Mouse (Mus musculus) hindbrain, embryonic 13.5 days (tissue): ENCODE measurements around the gene Terf2ip. TPM values are rescaled to one million over a fixed set of nuclear protein-coding genes. Genes with fewer than 3 reads are reported as not detected.

Experiments
- ATAC-seq: fragments of 200-750 bp; cut with Nextera tagmentation; 2 replicates; pipeline ENCODE4 v1.8.0; 2017; ENCODE audit warnings: moderate TSS enrichment; ENCODE audit not compliant: low FRiP score
- H3K27ac ChIP-seq: fragments of 300-500 bp; sonication (generic); 2 replicates; pipeline ENCODE4 v1.5.1; 2015; ENCODE audit warnings: inconsistent platforms, mild to moderate bottlenecking, moderate library complexity
- H3K27me3 ChIP-seq: fragments of 300-500 bp; sonication (generic); 2 replicates; pipeline ENCODE4 v1.6.1; 2015; ENCODE audit warnings: mild to moderate bottlenecking, inconsistent platforms
- H3K36me3 ChIP-seq: fragments of 300-500 bp; sonication (generic); 2 replicates; pipeline ENCODE4 v1.6.1; 2015; ENCODE audit warnings: mild to moderate bottlenecking, inconsistent platforms
- H3K4me1 ChIP-seq: fragments of 300-500 bp; sonication (generic); replicated peaks from 2 replicates; pipeline ENCODE4 v1.6.1; 2015; ENCODE audit warnings: inconsistent platforms
- H3K4me2 ChIP-seq: fragments of 300-500 bp; sonication (generic); 2 replicates; pipeline ENCODE4 v1.6.1; 2015; ENCODE audit warnings: inconsistent platforms, mild to moderate bottlenecking, moderate library complexity
- H3K4me3 ChIP-seq: fragments of 300-500 bp; sonication (generic); 2 replicates; pipeline ENCODE4 v1.5.1; 2015; ENCODE audit warnings: mild to moderate bottlenecking, inconsistent platforms
- H3K9ac ChIP-seq: fragments of 300-500 bp; sonication (generic); 2 replicates; pipeline ENCODE4 v1.6.1; 2015; ENCODE audit warnings: mild to moderate bottlenecking, inconsistent platforms
- H3K9me3 ChIP-seq: fragments of 300-500 bp; sonication (generic); 2 replicates; pipeline ENCODE4 v1.6.1; 2016; ENCODE audit warnings: inconsistent platforms
- WGBS: fragments of 180-500 bp; shearing (Covaris S2); methylation state at CpG from one replicate; pipeline ENCODE4 v1.1.7; 2015; 5-methylcytosine and 5-hydroxymethylcytosine counted together
- polyA plus RNA-seq: library from polyadenylated mRNA; unstranded; fragments of >200 nt; fragmentation: Nextera tagmentation; extraction: Ambion mirVana; gene quantifications from 2 replicates; pipeline ENCODE4 v1.2.1, GENCODE M21; 2015

Terf2ip gene
- polyA plus RNA-seq, 1 experiment from 2014 or later = 56.4 TPM

- no peak overlapping the region for H3K9ac ChIP-seq
- no peaks in the 10 kb centered on the region for H3K27me3 ChIP-seq
- ATAC-seq = no peak
- no peaks in the 10 kb centered on the region for H3K36me3 ChIP-seq
- H3K4me2 ChIP-seq = no peak overlapping the region
- H3K9me3 ChIP-seq = no peaks in the 10 kb centered on the region
- no peaks in the 10 kb centered on the region; the same call in 1 of the 2 replicates for H3K4me1 ChIP-seq
- WGBS = 92% methylated on average over 7 of the region's 7 CpGs
- no peak overlapping the region for H3K4me3 ChIP-seq
- H3K27ac ChIP-seq = no peak overlapping the region
Observed at GRCm38 (mm10) chr8:112029455-112029854, 18.3 kb downstream of the Terf2ip start.

- ATAC-seq = no peak
- H3K4me1 ChIP-seq = no peaks in the 10 kb centered on the region; the same call in 1 of the 2 replicates
- WGBS = 58% methylated on average over 6 of the region's 6 CpGs
Observed at GRCm38 (mm10) chr8:112030663-112031062, 19.5 kb downstream of the Terf2ip start.

DNA sequence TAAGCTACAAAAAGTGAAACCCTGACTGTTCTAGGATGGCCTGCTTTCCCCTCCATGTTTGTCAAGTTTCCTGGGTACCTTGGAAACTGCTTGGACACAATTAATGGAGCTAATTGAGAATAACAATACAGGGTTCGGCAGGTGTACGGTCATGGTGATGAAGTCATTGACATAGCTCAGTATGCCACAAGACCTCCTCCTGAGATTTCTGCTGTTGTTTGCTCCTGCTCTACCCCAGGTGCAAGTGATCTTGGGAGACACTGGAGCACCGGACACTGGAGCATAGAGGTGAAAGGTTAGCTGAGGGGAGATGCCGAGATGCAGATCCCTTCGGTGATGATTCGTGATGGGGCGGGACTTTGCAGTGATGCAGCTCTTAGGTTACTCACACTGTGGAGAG, 21.9 kb downstream of the Terf2ip start:
- H3K4me1 ChIP-seq = no peaks in the 10 kb centered on the region; the same call in 1 of the 2 replicates
- no peaks in the 10 kb centered on the region for H3K36me3 ChIP-seq
- no peak overlapping the region for H3K4me3 ChIP-seq
- WGBS = 41% methylated on average over 7 of the region's 7 CpGs
- H3K9ac ChIP-seq = no peak overlapping the region
- no peaks in the 10 kb centered on the region for H3K9me3 ChIP-seq
- no peak overlapping the region for H3K4me2 ChIP-seq
- no peaks in the 10 kb centered on the region for H3K27me3 ChIP-seq
- no peak overlapping the region for H3K27ac ChIP-seq
- ATAC-seq = no peak

More at GRCm38 (mm10) chr8:112030663-112031062, 19.5 kb downstream of the Terf2ip start:
- Histone ChIP-seq H3K27ac (no peak overlapping the region), H3K36me3 (no peaks in the 10 kb centered on the region), H3K27me3 (no peaks in the 10 kb centered on the region), H3K9me3 (no peaks in the 10 kb centered on the region), H3K4me2 (no peak overlapping the region), H3K9ac (no peak overlapping the region), H3K4me3 (no peak overlapping the region)

GRCm38 (mm10) chr8:112034603-112035002, 23.4 kb downstream of the Terf2ip start:
- Histone ChIP-seq H3K9me3 (no peaks in the 10 kb centered on the region), H3K36me3 (no peaks in the 10 kb centered on the region), H3K27me3 (no peaks in the 10 kb centered on the region), H3K4me1 (no peaks in the 10 kb centered on the region; the same call in 1 of the 2 replicates), H3K4me3 (no peak overlapping the region), H3K27ac (no peak overlapping the region), H3K4me2 (no peak overlapping the region), H3K9ac (no peak overlapping the region)
- no peak for ATAC-seq
- WGBS = 18% methylated on average over 8 of the region's 8 CpGs

DNA sequence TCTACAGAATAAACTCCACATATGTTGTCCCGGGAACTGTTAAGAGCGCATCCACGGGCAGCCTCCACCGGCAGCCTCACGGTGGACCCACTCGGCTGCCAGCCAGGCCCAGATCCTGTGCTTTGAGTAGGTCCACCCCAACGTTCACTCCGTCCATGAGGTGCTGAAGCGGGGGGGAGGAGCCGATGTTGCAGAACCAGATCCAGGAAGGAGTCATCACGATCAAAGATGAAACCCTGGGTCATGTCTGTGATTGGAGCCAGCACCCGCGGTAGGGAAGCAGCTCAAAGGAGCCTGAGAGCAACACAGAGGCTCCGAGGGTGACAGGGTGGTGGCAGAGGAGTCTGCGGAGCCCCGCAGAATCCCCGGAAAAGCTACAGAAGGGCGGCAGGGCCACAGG, 26.3 kb downstream of the Terf2ip start:
- 89% methylated on average over 18 of the region's 18 CpGs for WGBS
- no peaks in the 10 kb centered on the region; the same call in 1 of the 2 replicates for H3K4me1 ChIP-seq
- H3K36me3 ChIP-seq = no peaks in the 10 kb centered on the region
- H3K27me3 ChIP-seq = no peaks in the 10 kb centered on the region
- H3K27ac ChIP-seq = no peak overlapping the region
- no peak overlapping the region for H3K9ac ChIP-seq
- no peak overlapping the region for H3K4me2 ChIP-seq
- no peaks in the 10 kb centered on the region for H3K9me3 ChIP-seq
- ATAC-seq = no peak
- no peak overlapping the region for H3K4me3 ChIP-seq

- 86% methylated on average over 5 of the region's 5 CpGs for WGBS
- H3K27ac ChIP-seq = no peak overlapping the region
- no peak for ATAC-seq
Observed at GRCm38 (mm10) chr8:112045182-112045581, 34.0 kb downstream of the Terf2ip start.

DNA sequence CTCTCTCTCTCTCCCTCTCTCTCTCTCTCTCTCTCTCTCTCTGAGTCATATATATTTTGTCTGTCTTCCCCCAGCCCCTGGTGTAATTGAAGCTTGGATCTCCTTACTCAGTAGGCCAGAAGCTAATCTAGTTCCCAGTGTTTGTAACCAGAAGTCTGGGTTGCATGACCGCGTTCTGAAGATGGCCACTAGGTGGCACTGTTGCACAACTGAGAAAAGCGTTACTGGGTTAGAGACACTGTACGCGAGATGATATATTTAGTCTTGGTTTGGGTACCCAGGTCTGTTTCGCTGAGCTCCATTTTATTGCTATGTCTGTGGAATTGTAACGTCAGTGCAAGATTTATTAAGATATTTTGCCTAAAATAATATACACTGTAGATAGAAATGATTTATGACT, 34.7 kb downstream of the Terf2ip start:
- no peak overlapping the region for H3K27ac ChIP-seq
- 4% methylated on average over 7 of the region's 7 CpGs for WGBS

More at GRCm38 (mm10) chr8:112045182-112045581, 34.0 kb downstream of the Terf2ip start:
- no peaks in the 10 kb centered on the region for H3K4me1 ChIP-seq
- H3K9me3 ChIP-seq = no peaks in the 10 kb centered on the region
- no peaks in the 10 kb centered on the region for H3K36me3 ChIP-seq
- no peak overlapping the region for H3K9ac ChIP-seq
- no peak overlapping the region for H3K4me2 ChIP-seq
- H3K4me3 ChIP-seq = no peak overlapping the region
- no peaks in the 10 kb centered on the region for H3K27me3 ChIP-seq

DNA sequence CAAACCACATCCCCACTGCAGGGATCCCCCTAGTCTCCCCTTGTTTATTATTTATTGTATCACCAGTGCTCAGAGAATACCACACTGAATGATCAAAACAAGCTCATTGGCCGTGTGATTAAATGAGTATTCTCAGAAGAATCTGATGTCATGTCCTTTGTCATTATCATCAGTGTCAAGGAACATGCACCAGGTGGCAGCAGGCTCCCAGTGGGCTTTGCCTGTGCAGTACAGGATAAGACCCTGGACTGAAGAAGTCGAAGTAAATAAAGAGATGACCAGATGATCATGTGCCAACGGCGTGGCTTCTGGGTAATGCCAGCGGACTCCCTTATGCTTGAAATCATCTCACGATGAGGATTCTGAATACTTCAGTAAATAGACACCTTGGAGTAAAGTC, 37.1 kb downstream of the Terf2ip start:
- no peak for ATAC-seq
- Histone ChIP-seq H3K4me1 (no peaks in the 10 kb centered on the region), H3K27ac (no peak overlapping the region), H3K27me3 (no peaks in the 10 kb centered on the region), H3K9me3 (no peaks in the 10 kb centered on the region), H3K4me3 (no peak overlapping the region), H3K36me3 (no peaks in the 10 kb centered on the region), H3K4me2 (no peak overlapping the region), H3K9ac (no peak overlapping the region)
- WGBS = 77% methylated on average over 6 of the region's 6 CpGs

More for the DNA sequence above, 34.7 kb downstream of the Terf2ip start:
- H3K4me1 ChIP-seq = no peaks in the 10 kb centered on the region
- H3K36me3 ChIP-seq = no peaks in the 10 kb centered on the region
- H3K4me2 ChIP-seq = no peak overlapping the region
- H3K27me3 ChIP-seq = no peaks in the 10 kb centered on the region
- peak; percentile 68 for ATAC-seq
- H3K4me3 ChIP-seq = no peak overlapping the region
- H3K9me3 ChIP-seq = no peaks in the 10 kb centered on the region
- no peak overlapping the region for H3K9ac ChIP-seq

DNA sequence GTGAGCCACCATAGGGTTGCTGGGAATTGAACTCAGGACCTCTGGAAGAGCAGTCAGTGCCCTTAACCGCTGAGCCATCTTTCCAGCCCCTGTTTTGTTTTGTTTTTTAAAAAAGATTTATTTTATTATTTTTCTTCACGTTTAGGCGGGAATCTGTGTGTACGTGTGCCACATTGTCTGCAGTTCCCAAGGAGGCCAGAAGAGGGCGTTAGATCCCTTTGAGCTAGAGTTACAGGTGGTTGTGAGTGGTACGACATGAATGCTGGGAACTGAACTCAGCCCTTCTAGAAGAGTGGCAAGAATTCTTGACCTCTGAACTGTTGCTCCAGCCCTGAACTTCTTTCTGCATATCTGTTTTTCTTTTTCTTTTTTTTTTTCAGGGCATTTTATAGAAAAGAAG, 38.8 kb downstream of the Terf2ip start:
- H3K9me3 ChIP-seq = no peaks in the 10 kb centered on the region
- H3K4me1 ChIP-seq = no peaks in the 10 kb centered on the region
- H3K4me2 ChIP-seq = no peak overlapping the region
- ATAC-seq = no peak
- H3K36me3 ChIP-seq = no peaks in the 10 kb centered on the region
- H3K27ac ChIP-seq = no peak overlapping the region
- no peak overlapping the region for H3K9ac ChIP-seq
- no peak overlapping the region for H3K4me3 ChIP-seq
- WGBS = 86% methylated on average over 6 of the region's 6 CpGs
- H3K27me3 ChIP-seq = no peaks in the 10 kb centered on the region

- WGBS = 86% methylated on average over 9 of the region's 9 CpGs
- no peak overlapping the region for H3K27ac ChIP-seq
- no peaks in the 10 kb centered on the region for H3K27me3 ChIP-seq
- H3K4me2 ChIP-seq = no peak overlapping the region
- no peak overlapping the region for H3K9ac ChIP-seq
- H3K9me3 ChIP-seq = no peaks in the 10 kb centered on the region
- H3K36me3 ChIP-seq = no peaks in the 10 kb centered on the region
- no peak overlapping the region for H3K4me3 ChIP-seq
- no peaks in the 10 kb centered on the region for H3K4me1 ChIP-seq
- ATAC-seq = no peak
Observed at GRCm38 (mm10) chr8:112051537-112051936, 40.3 kb downstream of the Terf2ip start.

DNA sequence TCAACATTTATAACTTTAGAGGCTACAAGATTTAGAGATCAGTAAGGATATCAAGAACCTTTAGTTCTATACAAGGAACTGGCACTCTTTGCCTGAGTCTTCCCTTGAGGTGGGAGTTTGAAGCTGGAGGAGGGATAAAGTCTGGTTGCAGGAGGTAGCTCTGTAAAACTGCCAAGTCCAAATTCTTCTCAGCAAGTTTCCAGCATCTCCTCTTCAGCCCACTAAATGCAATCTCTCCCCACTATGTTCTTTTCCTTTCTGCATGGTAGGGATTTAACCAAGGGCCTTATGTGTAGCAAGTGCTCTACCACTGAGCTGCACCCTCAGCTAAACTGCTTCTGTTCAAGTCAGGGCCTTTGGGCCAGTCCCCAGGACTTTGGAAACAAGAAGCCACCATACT, 43.3 kb downstream of the Terf2ip start:
- H3K4me1 ChIP-seq = no peaks in the 10 kb centered on the region
- no peak overlapping the region for H3K27ac ChIP-seq
- no peak overlapping the region for H3K4me3 ChIP-seq
- H3K27me3 ChIP-seq = no peaks in the 10 kb centered on the region
- H3K9ac ChIP-seq = no peak overlapping the region
- H3K36me3 ChIP-seq = no peaks in the 10 kb centered on the region
- H3K4me2 ChIP-seq = no peak overlapping the region
- no peaks in the 10 kb centered on the region for H3K9me3 ChIP-seq
- ATAC-seq = no peak

DNA sequence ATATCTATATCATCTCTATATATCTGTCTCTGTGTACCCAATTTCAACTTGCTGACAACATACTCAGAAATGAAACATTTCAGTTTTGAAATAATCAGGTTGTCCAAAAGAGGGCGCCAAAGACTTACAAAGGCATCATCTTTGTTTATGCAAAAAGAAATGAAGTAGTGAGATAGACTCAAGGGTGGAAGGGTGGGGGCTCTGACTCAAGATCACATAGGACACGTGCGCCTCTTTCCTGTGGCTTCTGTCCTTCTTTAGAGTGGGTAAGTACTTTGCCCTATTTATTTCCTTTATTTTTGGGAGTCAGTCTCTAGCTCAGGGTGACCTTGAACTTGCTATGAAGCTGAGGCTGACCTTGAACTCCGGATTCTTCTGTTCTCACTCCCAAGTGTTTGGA, 50.2 kb downstream of the Terf2ip start:
- H3K4me2 ChIP-seq = no peak overlapping the region

More for the DNA sequence above, 50.2 kb downstream of the Terf2ip start:
- Histone ChIP-seq H3K9me3 (no peaks in the 10 kb centered on the region), H3K27me3 (no peaks in the 10 kb centered on the region), H3K36me3 (no peaks in the 10 kb centered on the region), H3K4me3 (no peak overlapping the region), H3K4me1 (no peaks in the 10 kb centered on the region), H3K27ac (no peak overlapping the region), H3K9ac (no peak overlapping the region)
- WGBS = 43% methylated on average over 4 of the region's 4 CpGs
- ATAC-seq = no peak
